Mouse (Mus musculus): Measurements from ENCODE around the gene Tcaf1. TPM values are rescaled to one million over a fixed set of nuclear protein-coding genes. Genes with fewer than 3 reads are reported as not detected.

Gene Tcaf1
- total RNA-seq, 2 experiments from 2014 or later = 25.5 to 30.6 TPM

Other genes with a start within 250 kb of the Tcaf1 start
- gene Olfr458, start 244.9 kb downstream of the Tcaf1 start, total RNA-seq (2021) = not detected
- not detected for gene Olfr457, start 233.8 kb downstream of the Tcaf1 start, total RNA-seq (2021)
- not detected for gene Olfr456, start 222.9 kb downstream of the Tcaf1 start, total RNA-seq (2021)
- gene Olfr455, start 162.5 kb downstream of the Tcaf1 start, total RNA-seq (2021) = not detected
- not detected for gene Tcaf3, start 112.4 kb downstream of the Tcaf1 start, total RNA-seq (2021)
- gene Tcaf2, start 64.8 kb downstream of the Tcaf1 start, total RNA-seq (2021) = 1 to 10 TPM; 4.4 to 5.7 TPM
- gene Olfr453, start 29.3 kb upstream of the Tcaf1 start, total RNA-seq (2021) = not detected
- not detected for gene Olfr38, start 46.3 kb upstream of the Tcaf1 start, total RNA-seq (2021)
- gene Olfr452, start 75.0 kb upstream of the Tcaf1 start, total RNA-seq (2021) = not detected
- not detected for gene Olfr450, start 101.9 kb upstream of the Tcaf1 start, total RNA-seq (2021)
- not detected for gene Olfr449, start 124.3 kb upstream of the Tcaf1 start, total RNA-seq (2021)
- not detected for gene Olfr448, start 180.4 kb upstream of the Tcaf1 start, total RNA-seq (2021)
- not detected for gene Olfr447, start 198.8 kb upstream of the Tcaf1 start, total RNA-seq (2021)
- not detected for gene Olfr446, start 211.3 kb upstream of the Tcaf1 start, total RNA-seq (2021)
- gene Olfr444, start 239.0 kb upstream of the Tcaf1 start, total RNA-seq (2021) = not detected

Data from heart, postnatal 10 days (tissue).